Mouse (Mus musculus) ES-Bruce4 (cell line): ENCODE measurements around the gene Pnpo.

Source experiments
- CTCF ChIP-seq: IDR thresholded peaks from one replicate; pipeline ENCODE4 v1.8.1; 2011; ENCODE audit warnings: low read depth, low read length
- EP300 ChIP-seq: IDR thresholded peaks from 2 replicates; pipeline ENCODE4 v1.6.1; 2011; ENCODE audit warnings: low read depth, low read length; ENCODE audit not compliant: insufficient read depth
- POLR2A ChIP-seq: IDR thresholded peaks from one replicate; pipeline ENCODE4 v1.8.1; 2011; ENCODE audit warnings: low read length; ENCODE audit not compliant: insufficient read depth

DNA sequence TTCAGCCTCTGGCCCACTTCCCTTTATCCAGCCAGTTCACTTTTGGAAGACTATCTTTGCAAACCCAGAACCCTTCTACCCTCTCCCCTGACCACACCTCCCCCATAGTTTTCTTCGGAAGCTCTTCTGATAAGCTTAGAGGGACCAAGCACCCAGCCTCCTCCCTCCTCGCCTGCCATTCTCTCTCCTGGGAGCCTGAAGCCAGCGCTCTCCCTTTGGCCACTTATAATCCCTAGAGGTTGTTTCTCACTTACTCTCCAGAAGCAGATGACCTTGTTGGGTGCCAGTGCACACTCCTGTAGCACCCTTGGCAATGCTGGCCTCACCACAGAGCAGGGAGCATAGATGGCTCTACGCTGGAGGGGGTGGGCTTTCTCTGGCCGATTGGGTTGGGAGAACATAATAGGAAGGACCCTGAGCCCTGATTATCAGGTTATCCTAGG lies 25.5 kb upstream of the Pnpo start:
- TF ChIP-seq CTCF (no peak), POLR2A (no peak), EP300 (no peak)
